Mouse (Mus musculus) T-helper 2 cell (primary cell): ENCODE data around the gene Rpl35.

Experiments used
- in situ Hi-C: fragments of 300-600 bp; cut with MboI, MseI; formaldehyde crosslinking; loops from one replicate; pipeline ENCODE4 v1.15.1; 2025; ENCODE audit warnings: high pct_unique_total_duplicates

Rpl35 gene

DNA sequence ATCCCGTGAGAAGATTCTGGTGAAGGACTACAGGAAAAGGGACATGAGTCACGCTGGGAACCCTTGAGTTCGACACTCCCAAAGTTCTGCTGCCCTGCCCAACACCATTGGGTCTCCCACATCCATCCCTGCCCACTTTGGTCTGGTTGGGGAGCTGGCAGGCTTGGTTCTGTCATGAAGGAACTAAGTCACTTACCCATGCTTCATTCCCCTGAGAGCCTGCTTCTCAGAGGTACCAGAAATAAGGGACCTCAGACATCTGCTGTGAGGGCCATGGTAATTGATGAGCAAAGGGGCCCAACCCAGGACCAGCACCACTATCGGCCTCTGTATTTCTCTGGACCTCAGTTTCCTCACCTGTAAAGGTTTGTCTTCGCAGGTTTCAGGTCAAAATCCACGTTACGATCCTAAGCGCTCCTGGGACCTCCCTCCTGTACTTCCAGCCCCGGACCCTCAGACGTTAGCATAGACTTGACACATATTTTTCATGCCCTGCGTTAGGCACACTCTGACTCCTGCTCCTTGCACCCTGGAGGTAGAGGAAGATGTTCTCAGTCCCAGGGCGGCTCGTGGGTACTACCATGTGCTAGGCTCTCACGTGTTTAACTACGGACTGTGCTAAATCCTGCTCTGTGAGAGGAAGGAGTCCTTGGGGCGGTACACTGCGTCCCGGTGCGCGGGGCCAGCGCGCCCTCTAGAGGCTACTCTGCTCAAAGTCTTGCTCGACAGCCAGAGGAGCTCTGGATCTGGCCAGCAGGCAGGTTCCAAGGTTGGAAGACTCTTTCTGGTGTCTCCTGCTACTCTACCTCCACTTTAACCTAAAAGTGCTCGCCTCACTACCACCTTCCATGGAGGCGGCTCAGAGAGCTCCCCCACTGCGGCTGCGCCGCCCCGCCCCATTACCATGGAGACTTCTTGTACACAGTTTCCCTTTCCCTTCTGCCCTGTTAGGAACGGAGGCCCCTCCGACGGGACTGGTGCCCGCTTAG is 7.7 kb downstream of the Rpl35 start, which contains the start of gene Wdr38:
TSS of gene Wdr38 (plus strand) at position 91 of the 989 bp plus-strand sequence.
- in situ Hi-C loops = loop anchor here (5.0 to 10.0 kb wide), 2 partner anchors 65 to 203 kb away; partner anchors contain the start of gene Olfml2a

DNA sequence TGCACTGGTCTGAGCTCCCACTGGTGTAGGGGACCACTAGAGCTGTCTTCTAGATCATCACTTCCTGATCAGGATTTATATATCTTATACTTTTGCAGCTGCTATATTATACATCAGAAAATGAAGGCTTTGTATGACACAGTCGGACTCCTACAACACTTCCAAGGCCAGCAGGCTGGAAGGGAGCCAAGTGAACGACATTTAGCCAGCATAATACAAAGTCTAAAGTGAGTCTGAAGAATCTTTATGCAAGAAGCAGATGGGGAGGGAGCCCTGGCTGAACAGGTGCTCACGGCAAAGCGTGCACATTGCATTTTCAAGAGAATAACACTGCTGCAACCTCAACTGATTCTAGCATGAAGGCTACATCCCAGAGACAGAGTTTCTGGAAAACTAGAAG is 13.0 kb downstream of the Rpl35 start:
- in situ Hi-C loops = loop anchor here (10.0 kb wide), 1 partner anchor 198 kb away; no protein-coding TSS in a partner anchor

DNA sequence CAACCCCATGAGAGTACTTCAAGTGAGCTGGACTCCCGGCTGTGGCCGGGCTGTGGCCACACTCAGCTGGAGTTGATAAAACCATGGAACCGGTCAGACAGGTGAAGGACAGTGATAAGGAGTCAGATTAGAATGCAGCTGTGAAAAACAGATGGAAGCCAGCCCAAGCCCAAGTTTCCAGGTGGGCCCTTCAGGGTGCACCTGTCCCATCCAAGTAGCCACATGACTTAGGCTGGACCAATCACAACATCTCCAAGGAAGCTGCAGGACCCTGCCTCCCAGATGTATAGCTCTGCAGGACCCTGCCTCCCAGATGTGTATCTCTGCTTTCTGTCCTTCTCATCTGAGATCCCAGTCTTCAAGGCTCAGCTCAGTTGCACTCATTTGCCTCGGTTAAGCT is 13.4 kb downstream of the Rpl35 start:
- in situ Hi-C loops = loop anchor here (10.0 kb wide), 1 partner anchor 197 kb away; no protein-coding TSS in a partner anchor

DNA sequence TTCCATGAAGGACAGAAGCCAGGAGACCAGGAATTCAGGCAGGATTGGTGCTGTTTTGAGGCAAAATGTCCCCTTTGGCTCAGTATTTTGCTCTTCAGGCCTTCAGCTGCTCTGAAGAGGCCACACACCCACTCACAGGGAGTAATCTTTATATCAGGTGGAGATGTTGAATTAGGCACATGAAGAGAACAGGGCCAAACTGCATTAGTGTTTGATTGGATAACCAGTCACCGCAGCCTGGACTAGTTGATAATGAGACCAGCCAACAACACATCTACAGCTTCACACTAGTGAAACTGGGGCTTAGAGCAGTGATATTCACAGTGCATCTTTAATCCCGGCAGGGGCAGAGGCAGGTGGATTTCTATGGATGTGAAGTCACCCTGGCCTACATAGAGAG is 16.5 kb downstream of the Rpl35 start:
- in situ Hi-C loops = no loop called here

DNA sequence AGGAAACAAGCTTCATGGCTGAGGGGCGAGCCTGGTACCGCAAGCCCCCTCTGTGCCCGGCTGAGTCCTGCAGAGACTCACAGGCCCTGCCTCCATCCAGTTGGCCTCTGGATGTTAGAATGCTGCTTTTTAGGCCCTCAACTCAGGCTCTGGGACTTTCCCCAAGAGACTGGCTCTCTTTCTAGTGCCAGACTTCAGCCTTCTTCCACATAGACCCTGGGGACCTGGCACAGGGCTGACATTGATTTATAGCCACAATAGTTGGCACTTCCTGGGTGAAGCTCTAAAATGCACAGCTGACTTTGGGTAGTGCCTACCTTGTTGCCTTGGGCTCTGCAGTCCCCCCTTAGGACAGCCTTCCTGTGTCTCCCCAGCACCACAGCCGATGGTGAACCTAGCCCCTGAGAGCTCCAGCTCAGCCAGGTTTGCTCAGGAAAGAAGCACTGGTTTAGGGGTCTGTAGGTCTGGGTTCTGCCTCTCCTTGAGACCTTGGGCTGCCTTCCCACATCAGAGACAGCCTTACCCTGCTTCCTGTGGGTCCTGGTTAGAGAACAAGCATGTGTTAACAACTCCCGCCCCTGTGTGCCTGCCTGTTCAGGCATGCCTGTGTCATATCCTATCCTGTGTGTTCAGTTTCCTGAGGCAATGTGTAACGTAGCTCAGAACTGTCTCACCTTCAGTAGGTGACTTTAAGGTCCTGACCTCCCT is 17.5 kb downstream of the Rpl35 start:
- in situ Hi-C loops = no loop called here

DNA sequence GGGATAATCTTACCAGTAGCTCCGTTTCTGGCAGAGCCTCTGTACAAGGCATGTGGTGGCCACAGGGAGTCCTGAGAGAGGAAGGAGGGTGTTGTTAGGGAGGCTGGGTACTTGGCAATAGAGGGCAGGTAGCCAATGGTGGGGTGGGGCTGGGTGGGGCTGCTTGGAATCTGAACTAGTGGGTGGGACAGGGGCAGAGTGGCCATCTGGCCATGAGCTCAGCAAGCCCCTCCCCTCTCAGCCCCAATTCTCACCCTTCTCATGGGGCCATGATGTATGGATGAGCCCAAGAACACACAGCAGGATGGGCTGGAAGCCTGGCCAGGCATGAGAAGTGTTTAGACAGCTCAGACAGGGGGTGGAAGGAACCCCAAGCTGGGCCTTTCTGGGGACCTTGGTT is 18.1 kb downstream of the Rpl35 start:
- in situ Hi-C loops = no loop called here

DNA sequence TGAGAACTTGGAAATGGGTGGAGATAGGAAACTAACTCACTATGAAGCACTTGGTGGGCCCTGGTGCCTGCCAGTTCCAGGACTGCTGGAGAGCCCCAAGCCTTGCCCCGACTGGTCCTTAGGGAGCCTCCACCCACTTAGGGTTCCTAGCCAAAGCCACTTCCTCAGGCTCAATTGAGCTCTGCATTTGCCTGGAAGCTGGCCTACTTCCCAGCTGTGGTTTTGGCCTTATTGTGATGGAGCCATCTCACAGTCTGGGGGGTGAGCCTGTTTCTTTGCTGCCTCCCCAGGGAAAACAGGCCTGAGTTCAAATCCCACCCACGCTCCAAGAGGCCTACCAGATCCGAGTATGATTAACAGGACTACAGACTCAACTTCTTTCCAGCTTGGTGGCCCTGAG is 18.8 kb downstream of the Rpl35 start:
- in situ Hi-C loops = no loop called here

DNA sequence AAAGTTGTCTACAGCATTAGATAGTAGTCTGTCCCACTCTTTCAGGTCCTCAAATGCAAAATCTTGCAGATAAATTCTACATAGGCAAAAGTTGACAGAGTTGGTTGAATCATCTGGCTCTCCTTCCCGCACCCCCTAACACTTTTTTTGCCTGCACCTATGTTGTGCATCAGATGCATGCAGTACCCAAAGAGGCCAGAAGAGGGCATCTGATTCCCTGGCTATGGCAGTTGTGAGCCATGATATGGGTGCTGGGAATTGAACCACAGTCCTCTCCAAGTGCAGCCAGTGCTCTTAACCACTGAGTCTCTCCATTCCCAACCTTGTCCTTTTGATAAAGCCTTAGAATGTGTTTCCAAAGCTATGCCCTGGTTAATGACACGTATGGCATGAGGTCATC is 22.0 kb downstream of the Rpl35 start:
- in situ Hi-C loops = no loop called here

DNA sequence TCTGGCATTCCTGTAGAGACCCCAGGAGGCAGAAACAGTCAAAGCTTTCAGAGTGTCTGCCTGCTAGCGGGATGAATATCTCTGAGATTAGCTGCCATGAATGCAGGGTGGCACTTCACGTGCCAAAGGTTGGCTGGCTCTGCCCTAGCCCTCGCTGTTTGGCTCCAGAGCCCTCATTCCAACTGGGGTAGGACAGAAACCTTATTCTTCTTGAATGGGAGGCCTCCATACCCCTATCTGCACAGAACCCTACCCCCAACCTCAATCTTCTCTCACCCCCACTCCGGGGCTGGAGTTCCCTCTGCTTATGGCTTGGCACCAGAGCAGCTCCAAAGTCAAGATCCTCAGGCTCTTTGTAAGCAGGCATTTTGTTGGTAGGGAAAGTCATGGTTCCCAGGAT is 27.6 kb downstream of the Rpl35 start:
- in situ Hi-C loops = no loop called here

DNA sequence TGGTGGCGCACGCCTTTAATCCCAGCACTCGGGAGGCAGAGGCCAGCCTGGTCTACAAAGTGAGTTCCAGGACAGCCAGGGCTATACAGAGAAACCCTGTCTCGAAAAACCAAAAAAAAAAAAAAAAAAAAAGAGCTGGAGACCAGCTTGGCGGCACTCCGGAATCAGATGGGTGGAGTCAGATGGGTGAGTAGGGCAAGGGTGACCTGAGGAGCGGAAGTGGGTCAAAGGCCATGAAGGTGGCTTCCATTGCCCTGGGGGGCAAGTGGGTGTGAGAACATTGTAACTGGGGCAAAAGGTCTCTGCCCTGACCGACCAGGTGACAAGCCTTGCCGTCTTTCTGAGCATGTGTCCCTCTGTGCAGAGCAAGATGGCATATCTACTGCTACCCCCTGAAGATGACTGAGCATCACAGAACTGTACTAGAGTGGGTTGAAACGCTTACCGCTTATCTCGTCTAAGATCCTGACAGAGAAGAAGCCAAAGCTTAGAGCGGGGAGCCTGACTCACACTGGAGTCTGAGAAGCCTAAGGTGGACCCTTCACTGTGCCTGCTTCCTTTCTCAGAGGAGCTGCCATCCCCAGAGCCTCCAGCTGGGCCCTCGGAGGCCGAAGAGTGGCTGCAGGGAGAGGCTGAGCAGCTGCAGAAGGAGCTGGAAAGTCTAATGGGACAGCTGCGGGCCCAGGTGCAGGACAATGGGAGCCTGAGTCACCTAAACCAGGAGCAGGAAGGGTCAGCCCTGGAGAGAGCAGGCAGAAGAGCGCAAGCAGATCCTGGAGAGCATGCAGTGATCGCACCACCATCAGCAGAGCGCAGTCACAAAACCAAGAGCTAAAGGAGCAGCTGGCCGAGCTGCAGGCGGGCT is 29.3 kb downstream of the Rpl35 start:
- in situ Hi-C loops = no loop called here

DNA sequence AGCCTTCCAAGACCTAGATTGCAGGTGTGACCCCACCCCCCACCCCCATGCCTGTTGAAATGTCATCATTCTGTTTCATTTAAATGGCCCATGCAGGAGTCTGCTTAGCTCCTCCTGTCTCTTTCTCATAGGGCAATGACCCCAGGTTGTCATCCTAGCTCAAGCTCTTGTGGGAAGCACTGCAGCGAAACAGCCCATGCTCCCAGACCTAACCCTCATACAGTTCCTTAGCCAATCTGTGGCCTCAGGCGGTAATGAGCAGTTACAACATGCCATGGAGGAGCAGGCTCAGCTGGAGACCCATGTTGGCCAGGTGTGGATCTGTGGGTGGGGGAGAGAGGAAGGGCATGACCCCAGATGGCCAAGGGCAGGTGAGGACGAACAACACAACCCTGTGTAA is 30.2 kb downstream of the Rpl35 start:
- in situ Hi-C loops = no loop called here

DNA sequence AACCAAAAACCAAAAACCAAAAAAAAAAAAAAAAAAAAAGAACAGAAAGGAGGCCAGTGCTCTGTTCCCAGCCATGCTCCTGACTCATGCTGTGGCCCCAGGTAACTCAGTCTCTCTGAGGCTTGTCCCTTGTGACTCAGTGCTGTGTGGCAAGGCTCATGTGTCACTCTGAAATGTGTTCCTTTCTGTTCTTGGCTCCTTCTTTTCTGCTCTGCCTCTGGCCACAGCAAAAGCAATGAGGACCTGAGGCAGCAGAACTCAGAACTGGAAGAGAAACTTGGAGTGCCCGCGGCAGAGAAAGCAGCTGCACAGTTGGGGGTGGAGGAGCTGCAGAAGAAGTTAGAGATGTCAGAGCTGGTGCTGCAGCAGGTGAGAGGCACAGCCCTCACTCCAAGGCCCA is 31.3 kb downstream of the Rpl35 start:
- in situ Hi-C loops = no loop called here

DNA sequence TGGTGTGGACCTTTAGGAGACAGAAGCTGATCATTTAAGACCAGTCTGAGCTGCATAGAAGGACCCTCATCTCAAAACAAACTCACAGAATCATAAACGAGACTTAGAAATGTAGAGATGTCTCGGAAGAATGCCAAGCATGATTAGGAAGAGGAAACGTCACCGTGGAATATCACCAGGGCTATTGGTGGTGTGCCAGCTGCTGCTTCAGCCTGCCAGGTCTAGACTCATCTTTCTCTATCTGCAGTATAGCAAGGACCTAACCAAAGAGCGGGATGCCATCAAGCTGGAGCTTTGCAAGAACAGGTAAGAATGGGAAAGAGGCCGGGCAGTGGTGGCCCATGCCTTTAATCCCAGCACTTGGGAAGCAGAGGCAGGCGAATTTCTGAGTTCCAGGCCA is 31.7 kb downstream of the Rpl35 start:
- in situ Hi-C loops = no loop called here

DNA sequence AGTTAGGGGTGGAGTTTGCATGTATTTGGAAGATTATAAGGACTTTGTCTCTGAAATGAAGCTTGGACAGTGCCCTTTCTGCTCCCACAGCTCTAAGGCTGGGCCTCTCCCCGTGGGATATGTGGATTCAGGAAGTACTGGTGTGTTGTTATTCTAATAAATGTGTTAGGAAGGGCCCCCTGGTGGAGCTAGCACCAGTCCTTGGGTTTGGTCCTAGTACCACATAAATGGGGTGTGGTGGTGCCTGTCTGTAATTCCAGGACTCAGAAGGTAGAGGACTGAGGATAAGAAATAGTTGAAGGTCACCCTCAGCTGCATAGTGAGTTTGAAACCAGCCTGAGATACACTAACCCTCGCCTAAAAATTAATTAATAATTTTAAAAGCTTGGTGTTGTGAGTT is 32.2 kb downstream of the Rpl35 start:
- in situ Hi-C loops = no loop called here

DNA sequence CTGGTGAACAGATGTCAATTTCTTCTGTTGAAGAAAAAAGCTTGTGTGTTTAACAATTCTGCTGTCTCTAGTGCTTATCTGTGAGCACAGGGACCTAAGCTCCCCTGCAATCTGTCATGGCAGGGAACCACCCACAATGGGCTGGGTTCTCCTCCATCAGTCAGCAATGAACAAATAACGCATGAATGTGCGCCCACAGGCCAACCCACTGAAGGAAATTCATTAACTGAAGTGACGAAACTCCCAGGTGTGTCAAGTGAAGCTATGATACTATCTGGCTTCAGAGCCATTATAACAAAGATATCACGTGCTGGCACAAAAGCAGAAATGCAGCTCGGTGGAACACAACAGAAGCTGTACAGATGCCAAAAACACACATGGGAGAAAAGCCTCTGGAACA is 35.4 kb downstream of the Rpl35 start:
- in situ Hi-C loops = no loop called here

DNA sequence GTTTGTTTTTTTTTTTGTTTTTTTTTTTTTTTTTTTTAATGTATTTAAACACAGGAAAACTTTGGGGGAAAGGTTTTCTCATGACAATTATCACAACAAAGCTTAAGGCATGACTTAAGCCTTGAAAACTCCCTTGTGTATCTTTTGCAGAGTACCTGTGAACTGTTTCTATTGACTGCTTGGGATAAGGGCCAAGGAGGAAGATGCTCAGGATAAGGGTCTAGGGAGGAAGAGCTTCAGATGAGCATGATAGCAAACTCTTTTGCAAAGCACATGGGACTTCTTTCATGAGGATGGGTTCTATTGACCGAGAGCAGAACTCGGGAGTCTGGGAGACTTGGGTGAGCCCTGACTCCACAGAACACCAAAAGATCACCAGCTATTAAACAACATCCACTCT is 35.8 kb downstream of the Rpl35 start:
- in situ Hi-C loops = no loop called here

DNA sequence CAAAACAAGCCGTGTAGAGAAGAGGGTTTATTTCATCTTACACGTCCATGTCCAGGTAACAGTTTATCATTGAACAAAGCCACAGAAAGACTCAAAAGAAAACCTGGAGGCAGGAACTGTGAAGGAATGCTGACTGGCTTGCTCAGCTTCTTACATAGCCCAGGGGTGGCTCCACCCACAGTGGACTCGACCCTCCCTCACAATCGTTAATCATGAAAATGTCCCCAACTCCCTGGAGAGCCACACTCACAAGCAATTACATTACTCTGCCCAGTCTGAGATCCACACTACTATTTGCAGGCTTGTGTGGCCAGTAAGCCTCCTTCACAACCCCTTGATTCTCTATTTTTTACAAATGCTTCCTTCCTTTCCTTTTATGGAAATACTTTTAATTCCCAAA is 41.2 kb downstream of the Rpl35 start:
- in situ Hi-C loops = no loop called here

DNA sequence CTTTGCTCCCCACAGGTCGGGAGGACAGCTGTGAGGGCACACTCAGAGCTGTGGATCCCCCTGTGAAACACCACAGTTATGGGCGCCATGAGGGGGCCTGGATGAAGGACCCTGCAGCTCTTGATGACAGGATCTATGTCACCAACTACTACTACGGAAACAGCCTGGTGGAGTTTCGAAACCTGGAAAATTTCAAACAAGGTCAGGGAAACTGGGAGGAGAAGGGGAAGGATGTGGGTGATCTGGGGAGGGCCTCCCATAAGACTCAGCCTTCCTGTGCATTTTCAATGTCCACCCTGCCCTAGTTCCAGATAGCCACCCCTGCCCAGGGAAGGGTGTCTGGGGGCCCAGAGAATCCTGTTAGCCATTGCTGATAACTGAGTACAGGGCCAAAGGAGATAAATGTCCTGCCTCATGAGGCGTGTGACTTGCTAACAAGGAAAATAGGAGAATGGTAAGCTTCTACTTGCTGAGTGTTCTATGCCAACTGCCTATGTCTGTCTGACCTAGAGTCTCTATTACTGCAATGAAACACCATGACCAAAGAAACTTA is 47.7 kb downstream of the Rpl35 start:
- in situ Hi-C loops = no loop called here

DNA sequence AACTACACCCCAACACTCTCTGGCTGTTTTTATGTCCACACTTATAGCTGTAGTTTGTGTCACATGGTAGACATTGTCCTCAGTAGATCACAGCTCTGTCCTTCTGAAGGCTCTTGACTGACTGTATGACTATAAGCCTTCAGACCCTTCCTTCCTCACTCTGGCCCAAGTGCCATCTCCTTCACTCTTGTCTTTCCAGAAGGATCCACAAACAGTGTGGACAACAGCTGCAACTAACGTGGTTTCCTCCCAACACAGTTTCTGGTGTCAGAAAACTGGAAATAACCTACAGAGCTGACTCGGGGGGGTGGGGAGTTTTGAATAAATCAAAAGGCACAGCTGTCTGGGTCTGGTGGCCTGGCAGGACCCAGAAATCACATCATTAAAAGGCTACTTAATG is 49.4 kb downstream of the Rpl35 start:
- in situ Hi-C loops = no loop called here

DNA sequence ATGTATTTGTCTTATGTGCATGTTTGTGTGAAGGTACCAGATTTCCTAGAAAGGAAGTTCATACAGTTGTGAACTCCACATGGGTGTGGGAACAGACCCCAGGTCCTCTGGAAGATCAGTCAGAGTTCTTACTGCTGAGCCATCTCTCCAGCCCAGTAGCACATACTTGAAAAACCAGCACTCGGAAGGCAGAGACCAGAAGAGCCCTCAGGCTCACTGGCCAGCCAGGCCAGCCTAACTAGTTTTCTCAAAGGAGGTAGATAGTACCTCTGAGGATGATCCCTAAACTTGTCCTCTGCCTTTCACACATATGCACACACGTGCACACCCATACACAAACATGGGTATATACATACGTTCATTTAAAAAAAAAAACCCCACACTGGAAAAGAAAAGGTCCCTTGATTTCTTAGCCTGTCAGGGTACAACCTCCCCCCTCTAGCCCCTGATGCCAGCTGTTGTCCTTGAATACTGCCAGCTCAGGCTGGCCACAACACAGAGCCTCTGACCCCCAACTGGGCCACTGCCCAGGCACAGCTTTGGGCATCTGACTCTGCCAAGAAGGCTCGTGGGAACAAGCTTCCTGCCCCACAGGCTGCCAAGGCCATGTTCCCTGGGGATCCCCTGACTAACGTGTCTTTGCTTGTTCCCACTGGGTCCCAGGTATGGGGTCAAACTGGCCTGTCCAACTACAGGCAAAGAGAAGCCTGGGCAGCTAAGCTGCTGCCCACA is 52.1 kb downstream of the Rpl35 start:
- in situ Hi-C loops = no loop called here
